Mouse (Mus musculus) liver, embryonic 14.5 days (tissue): Measurements from ENCODE around the gene Zfp385a.

Source experiments
- CTCF ChIP-seq: IDR thresholded peaks from 2 replicates; pipeline ENCODE4 v1.5.1; 2016; ENCODE audit warnings: antibody characterized with exemption, low read depth, control low read depth
- EP300 ChIP-seq: IDR thresholded peaks from 2 replicates; pipeline ENCODE4 v1.6.1; 2016; ENCODE audit warnings: antibody characterized with exemption, low read depth

DNA sequence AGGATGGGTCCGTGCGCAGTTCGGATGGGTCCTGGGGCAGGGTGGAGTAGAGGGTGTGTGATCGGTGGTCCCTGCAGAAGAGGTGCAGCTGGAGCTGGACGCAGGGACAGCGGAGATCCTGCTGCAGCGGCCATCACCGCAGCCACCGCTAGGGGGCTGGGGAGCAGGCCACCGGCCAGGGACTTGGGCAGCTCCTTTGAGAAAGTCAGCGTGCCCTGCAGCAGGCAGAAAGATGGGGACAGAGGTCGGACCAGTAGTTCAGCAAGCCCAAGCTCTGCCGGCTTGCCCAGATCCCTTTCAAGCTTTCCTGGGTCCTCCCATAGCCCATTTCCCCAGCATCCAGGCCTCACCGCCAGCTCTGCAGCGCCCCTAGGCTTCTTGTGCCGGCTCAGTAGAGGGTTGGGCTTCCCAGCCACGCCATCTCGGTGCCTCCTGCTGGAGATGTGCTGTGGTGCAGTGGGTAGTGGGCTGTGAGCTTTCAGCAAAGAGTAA lies 24.8 kb downstream of the Zfp385a start:
- TF ChIP-seq CTCF (peak; percentile 91), EP300 (no peak)
